Mouse (Mus musculus) heart, embryonic 16.5 days (tissue): ENCODE measurements around the gene H2al1k. TPM values are rescaled to one million over a fixed set of nuclear protein-coding genes. Genes with fewer than 3 reads are reported as not detected.
"Not testable (repeated sequence)": the region's sequence is repeated elsewhere in the genome, so short reads cannot be mapped to it uniquely, and the experiment has no call there.

Experiments
- ATAC-seq: fragments of 200-750 bp; cut with Nextera tagmentation; replicated peaks from 2 replicates; pipeline ENCODE4 v1.8.0; 2017; ENCODE audit warnings: moderate number of reproducible peaks; ENCODE audit not compliant: insufficient read depth, low FRiP score; ENCODE audit errors: extremely low read depth
- H3K27ac ChIP-seq: fragments of 300-500 bp; sonication (generic); 2 replicates; pipeline ENCODE4 v1.5.1; 2014; ENCODE audit warnings: mild to moderate bottlenecking, low read length, control low read depth, moderate library complexity
- H3K27me3 ChIP-seq: fragments of 300-500 bp; sonication (generic); 2 replicates; pipeline ENCODE4 v1.6.1; 2014; ENCODE audit warnings: low read length, mixed read lengths; ENCODE audit not compliant: control insufficient read depth, insufficient read depth
- H3K36me3 ChIP-seq: fragments of 300-500 bp; sonication (generic); 2 replicates; pipeline ENCODE4 v1.6.1; 2014; ENCODE audit not compliant: control insufficient read depth, insufficient read depth
- H3K4me1 ChIP-seq: fragments of 300-500 bp; sonication (generic); 2 replicates; pipeline ENCODE4 v1.6.1; 2014; ENCODE audit warnings: low read length, mixed read lengths; ENCODE audit not compliant: control insufficient read depth, insufficient read depth
- H3K4me2 ChIP-seq: fragments of 300-500 bp; sonication (generic); 2 replicates; pipeline ENCODE4 v1.6.1; 2014; ENCODE audit warnings: low read depth, mild to moderate bottlenecking, control low read depth, low read length
- H3K4me3 ChIP-seq: fragments of 300-500 bp; sonication (generic); 2 replicates; pipeline ENCODE4 v1.5.1; 2014; ENCODE audit warnings: mild to moderate bottlenecking, control low read depth, low read length
- H3K9ac ChIP-seq: fragments of 300-500 bp; sonication (generic); 2 replicates; pipeline ENCODE4 v1.6.1; 2014; ENCODE audit warnings: low read length, control low read depth
- H3K9me3 ChIP-seq: fragments of 300-500 bp; sonication (generic); replicated peaks from 2 replicates; pipeline ENCODE4 v1.6.1; 2016; ENCODE audit warnings: low read length; ENCODE audit not compliant: control insufficient read depth
- WGBS: fragments of 180-500 bp; shearing (Covaris S2); extraction: QIAGEN DNeasy Blood & Tissue Kit; methylation state at CpG from one replicate; pipeline ENCODE4 v1.1.7; 2014; 5-methylcytosine and 5-hydroxymethylcytosine counted together
- polyA plus RNA-seq: library from polyadenylated mRNA; unstranded; fragments of >200 nt; fragmentation: Nextera tagmentation; extraction: Ambion mirVana; gene quantifications from 2 replicates; pipeline ENCODE4 v1.2.1, GENCODE M21; 2015

Gene H2al1k
- polyA plus RNA-seq = not detected in 2 replicates

GRCm38 (mm10) chrX:9350327-9350726 lies at the start of gene H2al1k:
Gene H2al1k (plus strand): TSS chrX:9350627.
- not testable (repeated sequence) for H3K27me3 ChIP-seq, H3K36me3 ChIP-seq, H3K9me3 ChIP-seq, H3K4me2 ChIP-seq, H3K4me1 ChIP-seq, ATAC-seq, H3K4me3 ChIP-seq, H3K27ac ChIP-seq, H3K9ac ChIP-seq
- no CpG with 5 or more reads among the region's 2 CpGs for WGBS

DNA sequence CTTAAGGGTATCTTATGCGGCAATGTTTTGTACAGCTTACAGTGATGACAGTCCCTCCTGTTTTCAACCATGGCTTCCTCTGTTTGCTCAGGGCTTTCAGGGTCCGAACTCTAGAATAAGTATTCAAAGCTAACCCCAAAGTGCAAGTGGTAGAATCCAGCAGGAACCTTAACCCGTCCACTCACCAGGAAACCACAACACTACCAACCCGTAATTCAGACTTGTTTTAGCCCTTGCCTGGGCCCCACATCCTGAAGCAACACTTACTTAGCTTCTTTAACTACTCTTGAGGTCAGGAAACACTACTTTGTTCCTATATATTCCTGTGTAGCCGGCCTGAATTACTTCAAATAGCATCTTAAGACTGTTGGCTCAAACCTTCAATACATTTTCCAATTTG lies 47.6 kb upstream of the H2al1k start:
- no peak for ATAC-seq
- Histone ChIP-seq H3K4me3 (no peak overlapping the region), H3K9me3 (no peaks in the 10 kb centered on the region), H3K36me3 (no peaks in the 10 kb centered on the region), H3K4me2 (no peak overlapping the region), H3K27ac (no peak overlapping the region), H3K27me3 (no peaks in the 10 kb centered on the region), H3K4me1 (no peaks in the 10 kb centered on the region), H3K9ac (no peak overlapping the region)
- 66% methylated on average over 5 of the region's 5 CpGs for WGBS

DNA sequence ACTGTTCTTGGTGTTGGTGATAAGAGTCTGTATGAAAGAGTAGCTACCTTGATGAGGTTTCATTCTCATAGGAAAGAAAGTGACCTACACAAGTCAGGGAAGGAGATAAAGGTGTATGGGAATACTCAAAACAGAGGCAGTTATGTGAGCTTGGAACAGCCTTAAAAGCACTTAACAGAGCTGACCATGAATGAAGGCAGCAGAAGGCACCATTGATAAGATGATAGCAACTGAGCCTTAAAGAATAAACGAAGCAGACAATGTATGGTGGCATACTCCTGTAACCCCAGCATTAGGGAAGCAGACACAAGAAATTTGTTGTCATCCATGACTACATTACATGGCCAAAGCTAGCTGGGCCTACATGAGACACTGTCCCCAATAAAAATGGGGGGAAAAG lies 47.0 kb upstream of the H2al1k start:
- Histone ChIP-seq H3K4me3 (no peak overlapping the region), H3K9me3 (no peaks in the 10 kb centered on the region), H3K27ac (no peak overlapping the region), H3K9ac (no peak overlapping the region), H3K27me3 (no peaks in the 10 kb centered on the region), H3K36me3 (no peaks in the 10 kb centered on the region), H3K4me2 (no peak overlapping the region), H3K4me1 (no peaks in the 10 kb centered on the region)
- ATAC-seq = no peak
- 61% methylated on average over 1 of the region's 1 CpGs for WGBS

DNA sequence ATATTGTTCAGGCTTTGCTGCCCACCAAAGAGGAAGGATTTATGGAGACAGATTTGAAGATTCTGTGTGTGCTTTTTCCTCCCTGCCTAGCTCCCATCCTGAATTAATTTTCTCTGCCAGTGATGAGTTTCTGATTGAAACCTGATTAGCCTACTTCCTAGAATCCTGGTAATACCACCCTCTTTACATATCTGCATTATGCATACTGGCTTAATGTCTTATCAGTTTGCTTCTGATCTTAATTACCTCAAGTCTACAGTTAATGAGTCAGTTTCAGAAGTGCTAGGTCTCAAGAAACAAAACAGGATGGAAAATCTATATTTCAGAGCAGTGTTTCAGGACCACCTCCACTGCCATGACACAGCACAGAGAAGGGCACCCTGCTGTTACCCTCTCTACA lies 34.0 kb upstream of the H2al1k start:
- not testable (repeated sequence) for H3K36me3 ChIP-seq, H3K9ac ChIP-seq, H3K4me2 ChIP-seq, H3K9me3 ChIP-seq, H3K27me3 ChIP-seq, H3K4me3 ChIP-seq, H3K4me1 ChIP-seq, H3K27ac ChIP-seq, ATAC-seq

DNA sequence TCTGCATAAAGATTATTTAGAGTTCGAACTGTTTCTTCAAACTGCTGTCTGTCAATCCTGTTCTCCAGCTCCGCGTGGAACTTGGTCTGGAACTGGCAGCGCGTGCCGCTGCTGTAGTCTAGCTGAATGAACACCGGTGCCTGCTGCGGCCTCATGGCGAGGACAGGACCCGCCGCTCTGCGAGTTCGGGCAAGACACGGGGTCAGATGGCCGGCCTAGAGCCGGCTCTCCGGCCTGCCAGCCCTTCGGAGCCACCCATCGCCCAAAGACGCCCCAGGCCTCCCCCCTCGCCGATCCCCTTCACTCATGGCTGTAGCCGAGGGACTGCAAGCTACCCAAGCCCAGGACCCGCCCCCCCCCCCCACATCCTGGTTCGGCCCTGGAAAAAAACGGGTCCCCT lies 22.5 kb upstream of the H2al1k start:
- H3K9ac ChIP-seq, H3K4me1 ChIP-seq, H3K36me3 ChIP-seq, H3K27ac ChIP-seq, H3K4me3 ChIP-seq, H3K4me2 ChIP-seq, ATAC-seq, H3K9me3 ChIP-seq, H3K27me3 ChIP-seq: not testable (repeated sequence)
- 83% methylated on average over 26 of the region's 26 CpGs for WGBS

DNA sequence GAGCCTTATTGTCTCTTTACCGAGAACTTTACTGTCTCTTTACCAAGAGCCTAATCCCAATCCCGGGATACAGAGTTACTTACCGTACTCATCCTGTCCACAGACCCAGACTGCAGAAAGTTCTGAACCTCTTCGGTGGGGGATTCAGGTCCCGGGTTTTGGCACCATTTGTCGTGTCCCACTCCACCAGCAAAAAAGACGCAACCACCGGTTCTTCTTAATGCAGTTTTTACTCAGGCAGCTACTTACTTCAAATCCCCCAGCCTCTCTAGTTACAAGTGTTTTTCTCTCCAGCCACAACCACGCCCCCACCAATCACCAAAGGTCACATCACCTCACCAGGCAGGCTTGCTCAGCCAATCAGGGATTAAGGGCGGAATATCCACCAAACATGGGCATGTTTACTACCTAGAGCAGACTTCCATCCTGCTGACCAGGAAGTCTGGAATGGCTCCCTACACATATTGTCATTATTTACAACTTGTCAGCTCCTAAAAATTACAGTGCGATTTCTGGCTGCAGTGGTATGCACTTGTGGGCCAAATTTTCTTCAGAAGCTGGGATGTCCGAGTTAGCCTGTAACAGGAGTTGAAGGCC lies 18.0 kb upstream of the H2al1k start:
- ATAC-seq, H3K4me1 ChIP-seq: not testable (repeated sequence)

DNA sequence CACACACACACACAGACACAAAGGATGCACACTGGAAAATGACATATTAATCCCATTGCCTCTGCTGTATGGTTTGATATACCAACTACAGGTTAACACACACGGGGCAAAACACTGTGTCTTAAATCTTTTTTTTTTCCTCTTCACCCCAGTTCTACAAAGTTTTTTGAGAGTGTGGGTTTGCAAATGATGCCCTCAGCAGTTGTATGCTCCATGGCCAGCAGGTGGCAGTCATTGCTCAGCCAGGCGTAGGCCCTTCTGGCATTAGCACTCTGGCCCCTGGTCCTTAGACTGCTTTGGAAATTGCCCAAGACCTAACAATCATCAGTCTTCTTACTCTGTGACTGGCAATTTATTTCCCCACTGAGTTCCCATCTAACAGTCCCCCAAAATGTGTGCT lies 17.4 kb upstream of the H2al1k start:
- not testable (repeated sequence) for H3K27me3 ChIP-seq, H3K9ac ChIP-seq, H3K36me3 ChIP-seq, H3K27ac ChIP-seq, H3K4me3 ChIP-seq, H3K4me2 ChIP-seq, H3K4me1 ChIP-seq, ATAC-seq, H3K9me3 ChIP-seq
- 33% methylated on average over 2 of the region's 2 CpGs for WGBS

More for the DNA sequence above, 18.0 kb upstream of the H2al1k start:
- H3K9me3 ChIP-seq, H3K36me3 ChIP-seq, H3K27me3 ChIP-seq, H3K4me2 ChIP-seq, H3K4me3 ChIP-seq, H3K9ac ChIP-seq, H3K27ac ChIP-seq: not testable (repeated sequence)
- 80% methylated on average over 12 of the region's 12 CpGs for WGBS

DNA sequence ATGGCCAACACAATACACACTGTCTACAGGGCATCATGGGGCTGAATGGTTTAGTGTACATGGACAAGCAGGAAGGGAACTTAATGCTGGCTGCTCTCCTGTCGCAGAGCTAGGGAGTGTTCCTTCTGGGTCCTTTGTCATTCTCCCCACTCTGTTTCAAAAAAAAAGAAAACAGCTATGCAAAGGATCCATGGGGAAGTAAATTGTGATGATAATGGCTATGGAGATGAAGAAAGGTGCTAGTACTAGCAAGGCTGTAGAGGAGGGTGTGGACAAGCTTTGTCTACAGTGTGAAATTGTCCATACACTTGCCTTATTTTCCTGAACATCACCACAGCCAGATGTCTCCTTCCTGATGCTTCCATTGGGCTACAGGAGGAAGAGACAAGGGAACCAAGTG lies 15.4 kb upstream of the H2al1k start:
- ATAC-seq, H3K9me3 ChIP-seq, H3K4me2 ChIP-seq, H3K27ac ChIP-seq, H3K9ac ChIP-seq, H3K4me1 ChIP-seq, H3K36me3 ChIP-seq, H3K27me3 ChIP-seq, H3K4me3 ChIP-seq: not testable (repeated sequence)
- 64% methylated on average over 1 of the region's 1 CpGs for WGBS

- H3K9me3 ChIP-seq = not testable (repeated sequence)
Measured at GRCm38 (mm10) chrX:9374012-9374411, 23.6 kb downstream of the H2al1k start.

GRCm38 (mm10) chrX:9375927-9376326 lies 25.5 kb downstream of the H2al1k start:
- H3K4me1 ChIP-seq, H3K27ac ChIP-seq, H3K4me2 ChIP-seq, H3K9ac ChIP-seq, H3K36me3 ChIP-seq, H3K4me3 ChIP-seq, H3K27me3 ChIP-seq, H3K9me3 ChIP-seq, ATAC-seq: not testable (repeated sequence)

More at GRCm38 (mm10) chrX:9374012-9374411, 23.6 kb downstream of the H2al1k start:
- H3K36me3 ChIP-seq, H3K4me1 ChIP-seq, H3K4me3 ChIP-seq, H3K27me3 ChIP-seq, H3K9ac ChIP-seq, H3K27ac ChIP-seq, ATAC-seq, H3K4me2 ChIP-seq: not testable (repeated sequence)
- 9% methylated on average over 1 of the region's 2 CpGs for WGBS
